Mouse (Mus musculus) liver, embryonic 16.5 days (tissue): Measurements from ENCODE around the gene Tirap. TPM values are rescaled to one million over a fixed set of nuclear protein-coding genes. Genes with fewer than 3 reads are reported as not detected.

Experiments used
- ATAC-seq: fragments of 200-750 bp; cut with Nextera tagmentation; 2 replicates; pipeline ENCODE4 v1.8.0; 2017; ENCODE audit warnings: low read depth, mild to moderate bottlenecking, moderate number of reproducible peaks, moderate library complexity
- H3K27ac ChIP-seq: fragments of 300-500 bp; sonication (generic); 2 replicates; pipeline ENCODE4 v1.5.1; 2014; ENCODE audit warnings: mild to moderate bottlenecking, low read length
- H3K27me3 ChIP-seq: fragments of 300-500 bp; sonication (generic); 2 replicates; pipeline ENCODE4 v1.6.1; 2014; ENCODE audit warnings: low read depth, low read length, mixed read lengths; ENCODE audit not compliant: control insufficient read depth, insufficient read depth
- H3K36me3 ChIP-seq: fragments of 300-500 bp; sonication (generic); 2 replicates; pipeline ENCODE4 v1.6.1; 2014; ENCODE audit warnings: mild to moderate bottlenecking; ENCODE audit not compliant: control insufficient read depth, insufficient read depth
- H3K4me1 ChIP-seq: fragments of 300-500 bp; sonication (generic); 2 replicates; pipeline ENCODE4 v1.6.1; 2014; ENCODE audit warnings: low read depth, low read length, mixed read lengths; ENCODE audit not compliant: control insufficient read depth
- H3K4me2 ChIP-seq: fragments of 300-500 bp; sonication (generic); 2 replicates; pipeline ENCODE4 v1.6.1; 2014; ENCODE audit warnings: low read depth, low read length, mixed read lengths
- H3K4me3 ChIP-seq: fragments of 300-500 bp; sonication (generic); 2 replicates; pipeline ENCODE4 v1.5.1; 2014; ENCODE audit warnings: low read depth, mild to moderate bottlenecking, low read length
- H3K9ac ChIP-seq: fragments of 300-500 bp; sonication (generic); 2 replicates; pipeline ENCODE4 v1.6.1; 2014; ENCODE audit warnings: low read depth, low read length
- H3K9me3 ChIP-seq: fragments of 300-500 bp; sonication (generic); replicated peaks from 2 replicates; pipeline ENCODE4 v1.6.1; 2016; ENCODE audit warnings: low read length; ENCODE audit not compliant: control insufficient read depth
- WGBS: fragments of 180-500 bp; shearing (Covaris S2); extraction: QIAGEN DNeasy Blood & Tissue Kit; methylation state at CpG from one replicate; pipeline ENCODE4 v1.1.7; 2014; ENCODE audit not compliant: insufficient replicate concordance; 5-methylcytosine and 5-hydroxymethylcytosine counted together
- polyA plus RNA-seq: library from polyadenylated mRNA; unstranded; fragments of >200 nt; fragmentation: Nextera tagmentation; extraction: Ambion mirVana; gene quantifications from 2 replicates; pipeline ENCODE4 v1.2.1, GENCODE M21; 2015

Tirap gene
- polyA plus RNA-seq = 7.2 and 8.5 TPM in 2 replicates

DNA sequence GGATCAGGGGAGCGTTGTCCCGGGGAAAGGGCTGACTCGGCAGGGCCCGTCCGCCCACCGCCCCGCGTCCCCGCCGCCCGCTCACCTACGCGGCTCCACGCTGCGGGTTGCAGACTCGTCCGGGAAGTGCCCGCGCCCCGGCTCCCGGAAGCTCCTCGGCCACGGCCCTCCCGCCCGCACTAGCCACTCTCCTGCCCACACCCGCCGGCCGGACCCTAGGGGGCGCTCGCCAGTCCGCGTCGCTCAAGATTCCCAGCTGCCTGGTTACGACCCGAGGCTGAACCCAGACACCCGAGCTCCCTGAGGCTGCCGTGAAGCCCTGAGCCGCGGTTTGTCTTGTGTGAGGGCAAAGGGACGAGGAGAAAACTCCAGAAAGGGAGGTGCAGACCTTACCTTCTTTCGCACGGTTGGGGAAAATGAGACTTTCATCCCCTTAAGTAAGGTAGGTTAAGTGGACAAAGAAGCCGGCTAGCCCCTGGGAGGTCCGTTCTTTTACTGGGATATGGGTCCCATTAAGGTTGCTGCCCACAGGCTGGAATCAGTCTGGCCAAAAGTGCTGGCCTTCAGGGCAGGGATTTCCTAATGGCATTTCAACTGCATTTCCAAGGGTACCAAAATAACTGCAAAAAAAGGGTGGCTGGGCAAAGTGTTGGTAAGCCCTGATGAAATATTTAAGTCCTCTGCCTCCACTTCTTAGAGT lies at the start of gene Tirap, which contains the start of gene Srpr:
TSS of gene Tirap (minus strand) at position 520 of the 700 bp plus-strand sequence.
TSS of gene Srpr (plus strand) at position 404 of the 700 bp plus-strand sequence.
- peak within 1 kb of the TSS; percentile 82 for H3K9ac ChIP-seq
- peak; percentile 89 for ATAC-seq
- no peaks in the 10 kb centered on the region for H3K36me3 ChIP-seq
- no peaks in the 10 kb centered on the region for H3K9me3 ChIP-seq
- H3K27ac ChIP-seq = peak within 1 kb of the TSS; percentile 50
- H3K4me3 ChIP-seq = peak within 1 kb of the TSS; percentile 73
- peaks cover 15% of the 10 kb centered on the region for H3K4me1 ChIP-seq
- H3K4me2 ChIP-seq = peak within 1 kb of the TSS; percentile 90
- 0% methylated on average over 33 of the region's 44 CpGs for WGBS
- no peaks in the 10 kb centered on the region for H3K27me3 ChIP-seq

DNA sequence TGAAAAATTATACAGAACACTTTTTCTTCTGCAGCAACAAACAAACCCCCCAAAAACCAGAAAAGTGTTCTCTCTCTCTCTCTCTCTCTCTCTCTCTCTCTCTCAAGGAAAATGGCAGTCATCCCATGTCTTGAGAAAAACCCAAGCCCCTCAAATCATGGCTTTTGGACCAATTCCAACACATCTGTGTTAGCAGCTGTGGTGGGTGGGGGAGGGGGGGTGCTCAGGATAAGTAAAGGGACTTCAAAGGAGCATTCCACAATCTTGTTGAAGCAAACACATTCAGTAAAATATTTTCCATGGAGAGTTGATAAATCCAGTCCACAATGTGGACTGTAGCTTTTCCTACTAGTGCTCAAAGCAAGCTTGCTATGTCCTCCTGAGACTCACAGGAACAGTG lies 49.4 kb upstream of the Tirap start:
- no peak overlapping the region for H3K27ac ChIP-seq
- H3K9me3 ChIP-seq = no peaks in the 10 kb centered on the region
- no peaks in the 10 kb centered on the region for H3K27me3 ChIP-seq
- no peak overlapping the region for H3K4me2 ChIP-seq
- no peak overlapping the region for H3K9ac ChIP-seq
- H3K36me3 ChIP-seq = no peaks in the 10 kb centered on the region
- no peak for ATAC-seq
- H3K4me1 ChIP-seq = no peaks in the 10 kb centered on the region
- no peak overlapping the region for H3K4me3 ChIP-seq

DNA sequence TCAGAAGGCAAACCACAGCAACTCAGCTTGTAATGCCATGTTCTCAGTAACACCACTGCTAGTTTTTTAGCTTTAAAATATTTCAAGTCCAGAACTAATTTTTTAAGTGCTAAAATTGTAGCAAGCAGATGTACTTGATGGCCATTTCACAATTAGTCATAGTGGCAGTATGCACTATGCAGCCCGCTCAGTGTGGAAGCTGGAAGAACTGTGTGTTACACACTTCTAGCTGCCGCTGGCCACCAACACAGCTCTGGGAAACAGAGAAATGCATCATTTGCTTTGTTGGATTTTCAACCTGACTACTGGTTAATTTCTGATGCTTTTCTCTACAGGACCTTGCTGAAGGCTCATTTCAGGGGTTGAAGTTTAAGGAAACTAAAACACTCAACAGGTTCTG lies 47.3 kb upstream of the Tirap start:
- ATAC-seq = no peak
- Histone ChIP-seq H3K27ac (no peak overlapping the region), H3K4me3 (no peak overlapping the region), H3K9me3 (no peaks in the 10 kb centered on the region), H3K4me1 (no peaks in the 10 kb centered on the region), H3K9ac (no peak overlapping the region), H3K4me2 (no peak overlapping the region), H3K36me3 (no peaks in the 10 kb centered on the region), H3K27me3 (no peaks in the 10 kb centered on the region)
- 82% methylated on average over 2 of the region's 2 CpGs for WGBS

DNA sequence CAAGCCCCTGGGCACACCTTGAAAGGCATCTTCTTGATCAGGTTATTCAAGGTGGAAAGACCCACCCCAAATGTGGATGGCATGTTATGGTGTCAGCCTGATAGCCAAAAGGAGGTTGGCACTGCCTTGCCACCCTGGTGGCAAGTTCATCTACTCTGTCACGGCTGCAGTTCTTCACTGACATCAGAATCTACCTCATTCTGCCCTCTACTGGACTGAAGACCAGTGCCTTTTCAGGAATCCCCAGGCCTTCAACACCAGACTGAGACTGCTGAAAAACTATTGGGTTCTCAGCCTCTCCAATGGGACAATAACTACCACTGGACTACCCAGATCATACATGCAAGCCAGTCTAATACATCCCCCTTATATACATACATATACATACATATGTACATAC lies 39.6 kb upstream of the Tirap start:
- H3K9me3 ChIP-seq = no peaks in the 10 kb centered on the region
- no peak overlapping the region for H3K27ac ChIP-seq
- 50% methylated on average over 1 of the region's 1 CpGs for WGBS
- H3K27me3 ChIP-seq = no peaks in the 10 kb centered on the region
- no peak overlapping the region for H3K4me2 ChIP-seq
- H3K4me3 ChIP-seq = no peak overlapping the region
- no peak overlapping the region for H3K9ac ChIP-seq
- no peaks in the 10 kb centered on the region for H3K36me3 ChIP-seq
- no peak for ATAC-seq
- H3K4me1 ChIP-seq = no peaks in the 10 kb centered on the region

DNA sequence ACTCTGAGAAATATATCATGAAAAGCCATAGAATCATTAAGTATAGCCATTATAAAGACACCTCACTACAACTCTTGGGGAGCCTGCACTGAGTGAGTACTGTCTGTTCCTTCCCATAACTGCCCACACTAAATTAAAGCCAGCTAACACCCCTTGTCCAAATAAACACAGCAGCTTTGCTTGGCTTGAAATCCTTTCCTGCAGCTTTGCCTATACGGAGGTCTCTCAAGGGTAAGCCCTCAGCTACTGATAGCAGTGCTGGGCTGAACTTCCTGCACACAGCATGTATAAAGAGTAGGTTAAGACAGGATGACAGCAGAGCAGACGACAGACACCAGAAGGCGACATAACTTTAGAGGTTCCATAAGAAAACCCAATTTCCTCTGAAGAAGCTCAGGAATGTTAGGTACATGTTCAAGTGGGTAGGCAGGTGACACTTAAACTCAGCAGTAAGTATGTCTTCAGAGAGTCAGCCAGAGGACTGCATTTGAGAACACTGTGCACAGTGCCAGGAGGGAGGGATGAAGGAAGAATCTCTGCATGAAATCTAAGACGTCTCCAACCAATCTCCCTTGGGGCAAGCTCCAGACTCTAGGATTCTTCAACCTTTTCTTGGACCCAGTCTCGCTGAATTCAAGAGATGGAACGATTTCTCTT lies 39.0 kb upstream of the Tirap start:
- no peak overlapping the region for H3K4me2 ChIP-seq
- WGBS = 59% methylated on average over 6 of the region's 6 CpGs
- H3K4me1 ChIP-seq = no peaks in the 10 kb centered on the region
- no peaks in the 10 kb centered on the region for H3K9me3 ChIP-seq
- no peaks in the 10 kb centered on the region for H3K27me3 ChIP-seq
- H3K36me3 ChIP-seq = no peaks in the 10 kb centered on the region
- H3K4me3 ChIP-seq = no peak overlapping the region
- ATAC-seq = no peak
- H3K9ac ChIP-seq = no peak overlapping the region
- H3K27ac ChIP-seq = no peak overlapping the region

DNA sequence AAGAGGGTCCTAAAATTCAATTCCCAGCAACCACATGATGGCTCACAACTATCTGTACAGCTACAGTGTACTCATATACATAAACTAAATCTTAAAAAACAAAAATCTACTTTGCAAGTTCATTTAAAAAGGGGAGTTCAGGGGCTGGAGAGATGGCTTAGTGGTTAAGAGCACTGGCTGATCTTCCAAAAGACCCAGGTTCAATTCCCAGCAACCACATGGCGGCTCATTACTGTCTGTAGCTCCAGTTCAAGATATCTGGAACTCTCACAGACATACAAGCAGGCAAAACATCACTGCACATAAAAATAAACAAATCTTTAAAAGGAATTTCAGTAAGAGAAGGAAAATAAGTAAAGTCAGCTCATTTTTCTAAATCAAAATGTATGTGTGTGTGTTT lies 38.3 kb upstream of the Tirap start:
- no peak overlapping the region for H3K9ac ChIP-seq
- H3K27me3 ChIP-seq = no peaks in the 10 kb centered on the region
- no peak overlapping the region for H3K27ac ChIP-seq
- 87% methylated on average over 1 of the region's 1 CpGs for WGBS
- H3K4me2 ChIP-seq = no peak overlapping the region
- no peaks in the 10 kb centered on the region for H3K36me3 ChIP-seq
- no peak overlapping the region for H3K4me3 ChIP-seq
- ATAC-seq = no peak
- H3K9me3 ChIP-seq = no peaks in the 10 kb centered on the region
- no peaks in the 10 kb centered on the region for H3K4me1 ChIP-seq

DNA sequence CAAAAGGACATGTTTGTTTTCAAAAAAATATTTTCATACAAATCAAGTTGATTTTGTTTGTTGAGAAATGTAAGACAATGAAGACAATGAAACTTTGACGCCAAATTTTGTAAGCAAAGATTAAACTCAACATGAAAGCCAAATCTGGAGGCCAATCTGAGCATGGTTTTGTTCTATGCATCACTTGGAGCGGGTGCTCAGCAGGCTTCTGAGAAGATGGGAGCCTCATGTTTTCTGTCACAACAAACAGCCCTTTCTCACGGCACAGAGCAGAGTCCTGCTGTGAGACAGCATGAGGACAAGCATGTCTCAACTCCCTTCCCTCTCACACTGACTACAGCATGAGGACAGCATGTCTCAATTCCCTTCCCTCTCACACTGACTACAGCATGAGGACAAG lies 35.9 kb upstream of the Tirap start:
- ATAC-seq = no peak
- H3K9me3 ChIP-seq = no peaks in the 10 kb centered on the region
- H3K9ac ChIP-seq = no peak overlapping the region
- H3K36me3 ChIP-seq = no peaks in the 10 kb centered on the region
- WGBS = 69% methylated on average over 3 of the region's 3 CpGs
- no peaks in the 10 kb centered on the region for H3K4me1 ChIP-seq
- no peak overlapping the region for H3K4me3 ChIP-seq
- H3K4me2 ChIP-seq = no peak overlapping the region
- H3K27me3 ChIP-seq = no peaks in the 10 kb centered on the region
- H3K27ac ChIP-seq = no peak overlapping the region

DNA sequence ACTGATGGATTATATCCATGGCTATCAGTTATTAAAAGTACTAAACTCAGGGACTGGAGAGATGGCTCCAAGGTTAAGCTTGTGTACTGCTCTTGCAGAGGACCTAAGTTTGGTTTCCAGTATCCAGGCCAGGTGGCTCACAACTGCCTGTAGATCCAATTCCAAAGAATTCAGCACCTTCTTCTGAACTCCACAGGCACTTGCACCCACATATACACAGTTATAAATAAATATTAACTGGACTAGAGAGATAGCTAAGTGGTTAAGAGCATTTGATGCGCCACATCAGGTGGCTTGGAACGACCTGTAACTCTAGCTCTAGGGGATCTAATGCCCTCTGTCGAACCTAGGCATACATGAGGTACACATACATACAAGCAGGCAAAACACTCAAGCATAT lies 28.6 kb upstream of the Tirap start:
- H3K27ac ChIP-seq = no peak overlapping the region
- ATAC-seq = no peak
- no peak overlapping the region for H3K4me2 ChIP-seq
- no peaks in the 10 kb centered on the region for H3K4me1 ChIP-seq
- H3K9ac ChIP-seq = no peak overlapping the region
- no peaks in the 10 kb centered on the region for H3K9me3 ChIP-seq
- no peaks in the 10 kb centered on the region for H3K27me3 ChIP-seq
- no peak overlapping the region for H3K4me3 ChIP-seq
- no peaks in the 10 kb centered on the region for H3K36me3 ChIP-seq
- WGBS = 75% methylated on average over 3 of the region's 3 CpGs

DNA sequence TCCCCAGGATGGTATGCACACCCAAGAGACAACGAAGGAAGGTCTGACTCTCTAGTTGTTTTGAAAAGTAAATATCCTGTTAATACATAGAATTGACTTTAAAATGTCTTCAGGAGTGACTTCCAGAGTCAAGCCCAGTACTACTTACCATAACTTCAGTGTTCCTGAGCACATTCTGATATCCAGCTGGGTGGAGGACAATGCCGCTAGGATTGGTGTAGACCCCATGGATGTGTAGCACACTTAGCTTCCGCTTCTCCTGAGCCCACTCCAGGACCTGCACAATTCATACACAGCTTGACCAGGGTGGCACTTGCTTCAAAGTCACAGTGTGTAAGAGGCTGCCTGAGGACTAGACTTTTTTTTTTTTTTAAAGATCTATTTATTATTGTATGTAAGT lies 23.4 kb upstream of the Tirap start:
- Histone ChIP-seq H3K4me2 (no peak overlapping the region), H3K27ac (no peak overlapping the region), H3K9ac (no peak overlapping the region), H3K4me1 (no peaks in the 10 kb centered on the region), H3K36me3 (peaks cover 4% of the 10 kb centered on the region), H3K27me3 (no peaks in the 10 kb centered on the region), H3K4me3 (no peak overlapping the region), H3K9me3 (no peaks in the 10 kb centered on the region)
- WGBS = 84% methylated on average over 3 of the region's 3 CpGs
- ATAC-seq = no peak
